31 mouse cellular contexts compared by ENCODE assay signal in genomic region chr8:56443676-56444075, GRCm38 (mm10).
DNase-seq lines count a peak whose midpoint lies in the region; ATAC-seq and TF ChIP-seq lines count a peak whose summit lies in the region.
"Had no signal": no experiment of that assay in that cellular context is flagged by ENCODE, and none has a peak within 500 bp of the region (broad histone marks: within the 10 kb centered on the region; RNA-seq: fewer than 3 reads in every experiment).

No protein-coding gene starts in this region.

- no peak overlapping the region for H3K27ac ChIP-seq in lung, postnatal 0 days (ENCODE audit: low read length)
- H3K27ac ChIP-seq in kidney, embryonic 16.5 days (ENCODE audit: low read length) = no peak overlapping the region
- H3K27ac ChIP-seq: embryonic facial prominence, embryonic 13.5 days; forebrain, embryonic 13.5 days; heart, embryonic 13.5 days; hindbrain, embryonic 14.5 days; kidney, embryonic 15.5 days; limb, embryonic 12.5 days; liver, embryonic 12.5 days; macrophage; midbrain, embryonic 13.5 days; neural tube, embryonic 15.5 days had no signal

- ATAC-seq in lung, postnatal 0 days = no peak
- peak; percentile 92 for ATAC-seq in activated CD4-positive, CD25-positive, alpha-beta regulatory T cell, adult 4 months
- ATAC-seq in inflammation-experienced regulatory T-cells, adult 6 months = peak; percentile 92
- no peak for ATAC-seq in kidney, embryonic 16.5 days (ENCODE audit: low FRiP score, low TSS enrichment)
- ATAC-seq: forebrain, embryonic 13.5 days; liver, embryonic 12.5 days; liver, postnatal 0 days; midbrain, embryonic 13.5 days had no signal

- no peak for TF ChIP-seq CTCF in lung, postnatal 0 days (IDR thresholded peaks at IDR 0.05)

- H3K4me3 ChIP-seq in lung, postnatal 0 days (ENCODE audit: low read depth, low read length) = no peak overlapping the region
- H3K4me3 ChIP-seq in kidney, embryonic 16.5 days (ENCODE audit: low read length) = no peak overlapping the region
- H3K4me3 ChIP-seq: embryonic facial prominence, embryonic 13.5 days; erythroblast, embryonic 14.5 days; forebrain, embryonic 13.5 days; heart, embryonic 13.5 days; kidney, embryonic 15.5 days; limb, embryonic 12.5 days; liver, embryonic 12.5 days; midbrain, embryonic 13.5 days; neural tube, embryonic 15.5 days had no signal

- no peaks in the 10 kb centered on the region for H3K4me1 ChIP-seq in lung, postnatal 0 days (ENCODE audit: insufficient read depth, low read depth, low read length)
- H3K4me1 ChIP-seq in kidney, embryonic 16.5 days (ENCODE audit: insufficient read depth, low read length) = no peaks in the 10 kb centered on the region
- H3K4me1 ChIP-seq: embryonic facial prominence, embryonic 13.5 days; forebrain, embryonic 13.5 days; heart, embryonic 13.5 days; kidney, embryonic 15.5 days; limb, embryonic 12.5 days; liver, embryonic 12.5 days; midbrain, embryonic 13.5 days; neural tube, embryonic 15.5 days had no signal

- DNase-seq in lung, postnatal 0 days (ENCODE audit: low spot score) = peak; percentile 31
- DNase-seq in lung, postnatal 10 days = no peak
- DNase-seq in thymus, postnatal 14 days = no peak
- no peak for DNase-seq in c-Kit-positive CD71-positive TER-119-positive erythroid progenitor cells, embryonic 14.5 days (ENCODE audit: low spot score)
- DNase-seq: adrenal gland, postnatal 10 days; cerebellum, adult 11-12 months; cerebellum, adult 9-11 months; gastrocnemius, postnatal 10 days; heart, postnatal 10 days; kidney, adult 18-20 months; kidney, postnatal 4 days; layer of hippocampus, adult 9-11 months; liver, postnatal 0 days; retina, postnatal 1 day; right cerebral cortex, postnatal 25 days; thymus, adult 18-20 months; thymus, postnatal 36 days had no signal

- WGBS in lung, postnatal 0 days = 47% methylated on average over 3 of the region's 3 CpGs
- 62% methylated on average over 3 of the region's 3 CpGs for WGBS in kidney, embryonic 16.5 days

- no peak overlapping the region for H3K9ac ChIP-seq in lung, postnatal 0 days (replicated peaks; ENCODE audit: low read depth)
- no peak overlapping the region for H3K9ac ChIP-seq in kidney, embryonic 16.5 days (replicated peaks; ENCODE audit: low read length)
- H3K9ac ChIP-seq: embryonic facial prominence, embryonic 13.5 days; forebrain, embryonic 13.5 days; heart, embryonic 13.5 days; hindbrain, embryonic 14.5 days; kidney, embryonic 15.5 days; limb, embryonic 12.5 days; liver, embryonic 12.5 days; liver, postnatal 0 days; midbrain, embryonic 13.5 days; neural tube, embryonic 15.5 days had no signal

- no peak overlapping the region for H3K4me2 ChIP-seq in lung, postnatal 0 days (replicated peaks; ENCODE audit: low read depth, low read length)
- H3K4me2 ChIP-seq in kidney, embryonic 16.5 days (replicated peaks; ENCODE audit: low read depth, low read length) = no peak overlapping the region
- H3K4me2 ChIP-seq: embryonic facial prominence, embryonic 13.5 days; forebrain, embryonic 13.5 days; heart, embryonic 13.5 days; hindbrain, embryonic 14.5 days; kidney, embryonic 15.5 days; limb, embryonic 12.5 days; liver, embryonic 12.5 days; midbrain, embryonic 13.5 days; neural tube, embryonic 15.5 days had no signal

- H3K36me3 ChIP-seq in lung, postnatal 0 days (ENCODE audit: insufficient read depth, low read length) = no peaks in the 10 kb centered on the region
- H3K36me3 ChIP-seq in kidney, embryonic 16.5 days (ENCODE audit: insufficient read depth, low read length) = no peaks in the 10 kb centered on the region
- H3K36me3 ChIP-seq: embryonic facial prominence, embryonic 13.5 days; heart, embryonic 13.5 days; kidney, embryonic 15.5 days; limb, embryonic 12.5 days; liver, embryonic 12.5 days; midbrain, embryonic 13.5 days; neural tube, embryonic 15.5 days had no signal

- H3K27me3 ChIP-seq in lung, postnatal 0 days (replicated peaks; ENCODE audit: insufficient read depth, low read length) = no peaks in the 10 kb centered on the region
- H3K27me3 ChIP-seq in kidney, embryonic 16.5 days (ENCODE audit: insufficient read depth, low read length) = peaks cover 2% of the 10 kb centered on the region; the same call in 1 of the 2 replicates
- H3K27me3 ChIP-seq: embryonic facial prominence, embryonic 13.5 days; forebrain, embryonic 13.5 days; heart, embryonic 13.5 days; kidney, embryonic 15.5 days; limb, embryonic 12.5 days; liver, embryonic 12.5 days; midbrain, embryonic 13.5 days; neural tube, embryonic 15.5 days had no signal

- TF ChIP-seq EP300 in lung, postnatal 0 days (IDR thresholded peaks at IDR 0.05) = peak; percentile 14; the same call in 1 of the 2 replicates

- H3K9me3 ChIP-seq in lung, postnatal 0 days (ENCODE audit: low read length) = no peaks in the 10 kb centered on the region
- no peaks in the 10 kb centered on the region for H3K9me3 ChIP-seq in kidney, embryonic 16.5 days (ENCODE audit: low read length)
- H3K9me3 ChIP-seq: embryonic facial prominence, embryonic 13.5 days; forebrain, embryonic 13.5 days; heart, embryonic 13.5 days; kidney, embryonic 15.5 days; limb, embryonic 12.5 days; liver, embryonic 12.5 days; midbrain, embryonic 13.5 days; neural tube, embryonic 15.5 days had no signal

Comparison
In these comparisons a context has a peak if more than half of its experiments do, and no peak if none do; other contexts are left out.
1. ATAC-seq: peak in activated CD4-positive, CD25-positive, alpha-beta regulatory T cell, adult 4 months (single experiment) and inflammation-experienced regulatory T-cells, adult 6 months (single experiment); none in lung, postnatal 0 days (single experiment) and kidney, embryonic 16.5 days (single experiment).